ENCODE assay signal across 27 mouse cellular contexts in the genomic region with DNA sequence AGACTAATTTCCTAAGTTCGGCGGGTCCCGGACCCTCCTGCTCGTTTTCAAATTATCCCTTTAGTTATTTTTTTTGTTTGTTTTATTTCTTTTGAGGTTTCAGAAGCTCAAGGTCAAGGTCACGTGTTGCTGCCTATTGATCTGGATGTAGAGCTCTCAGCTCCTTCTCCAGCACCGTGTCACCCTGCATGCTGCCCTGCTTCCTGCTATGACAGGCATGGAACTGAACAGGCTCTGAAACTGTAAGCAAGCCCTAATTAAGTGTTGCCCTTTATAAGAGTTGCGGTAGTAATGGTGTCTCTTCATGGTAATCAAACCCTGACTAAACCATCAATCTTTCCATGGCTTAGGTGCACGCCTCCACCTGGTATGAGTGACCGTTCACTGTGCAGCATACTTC.
"Had no signal": no experiment of that assay in that cellular context is flagged by ENCODE, and none has a peak within 500 bp of the region (broad histone marks: within the 10 kb centered on the region; RNA-seq: fewer than 3 reads in every experiment).

No protein-coding gene starts in this region.

- H3K27ac ChIP-seq: gastrocnemius, adult 2 months; heart, embryonic 10.5 days; hindbrain, embryonic 12.5 days; hindbrain, embryonic 14.5 days; intestine, embryonic 15.5 days; layer of hippocampus, adult 2 months; left cerebral cortex, adult 2 months; limb, embryonic 10.5 days; limb, embryonic 12.5 days; liver, embryonic 13.5 days; liver, embryonic 15.5 days had no signal

- H3K36me3 ChIP-seq: heart, embryonic 10.5 days; heart, embryonic 12.5 days; hindbrain, embryonic 12.5 days; intestine, embryonic 15.5 days; limb, embryonic 10.5 days; limb, embryonic 12.5 days; liver, embryonic 13.5 days; liver, embryonic 15.5 days had no signal

- H3K4me3 ChIP-seq: gastrocnemius, adult 2 months; heart, embryonic 10.5 days; heart, embryonic 12.5 days; hindbrain, embryonic 12.5 days; intestine, embryonic 15.5 days; layer of hippocampus, adult 2 months; left cerebral cortex, adult 2 months; limb, embryonic 10.5 days; limb, embryonic 12.5 days; liver, embryonic 13.5 days; liver, embryonic 15.5 days had no signal

- DNase-seq: gastrocnemius, adult 2 months; gastrocnemius, postnatal 10 days; gastrocnemius, postnatal 25 days; heart, adult 18-20 months; heart, postnatal 10 days; heart, postnatal 36 days; kidney, adult 18-20 months; kidney, adult 8-10 months; kidney, postnatal 10 days; kidney, postnatal 25 days; kidney, postnatal 4 days; liver; liver, embryonic 13.5 days had no signal

- H3K9me3 ChIP-seq: heart, embryonic 10.5 days; heart, embryonic 12.5 days; hindbrain, embryonic 12.5 days; intestine, embryonic 15.5 days; limb, embryonic 10.5 days; limb, embryonic 12.5 days; liver, embryonic 13.5 days; liver, embryonic 15.5 days had no signal

- H3K4me1 ChIP-seq: heart, embryonic 10.5 days; heart, embryonic 12.5 days; hindbrain, embryonic 12.5 days; intestine, embryonic 15.5 days; limb, embryonic 10.5 days; limb, embryonic 12.5 days; liver, embryonic 13.5 days; liver, embryonic 15.5 days had no signal

- H3K4me2 ChIP-seq: heart, embryonic 12.5 days; hindbrain, embryonic 12.5 days; hindbrain, embryonic 14.5 days; intestine, embryonic 15.5 days; limb, embryonic 12.5 days; liver, embryonic 11.5 days; liver, embryonic 13.5 days; liver, embryonic 15.5 days had no signal

- ATAC-seq: hindbrain, embryonic 16.5 days; inflammation-experienced regulatory T-cells, adult 6 months; intestine, embryonic 15.5 days; intestine, postnatal 0 days had no signal

- H3K9ac ChIP-seq: heart, embryonic 12.5 days; hindbrain, embryonic 12.5 days; hindbrain, embryonic 14.5 days; intestine, embryonic 15.5 days; limb, embryonic 12.5 days; liver, embryonic 13.5 days; liver, embryonic 15.5 days had no signal

- H3K27me3 ChIP-seq: heart, embryonic 12.5 days; hindbrain, embryonic 12.5 days; intestine, embryonic 15.5 days; limb, embryonic 12.5 days; liver, embryonic 13.5 days; liver, embryonic 15.5 days had no signal
